Mouse (Mus musculus) forelimb bud, embryonic 11.5 days (tissue): Measurements from ENCODE around the gene Vps26a.

Source experiments
- DNase-seq: peaks from one replicate; pipeline ENCODE4 v3.0.0-alpha.2; 2012; ENCODE audit warnings: low read depth, low spot score

Gene Vps26a

DNA sequence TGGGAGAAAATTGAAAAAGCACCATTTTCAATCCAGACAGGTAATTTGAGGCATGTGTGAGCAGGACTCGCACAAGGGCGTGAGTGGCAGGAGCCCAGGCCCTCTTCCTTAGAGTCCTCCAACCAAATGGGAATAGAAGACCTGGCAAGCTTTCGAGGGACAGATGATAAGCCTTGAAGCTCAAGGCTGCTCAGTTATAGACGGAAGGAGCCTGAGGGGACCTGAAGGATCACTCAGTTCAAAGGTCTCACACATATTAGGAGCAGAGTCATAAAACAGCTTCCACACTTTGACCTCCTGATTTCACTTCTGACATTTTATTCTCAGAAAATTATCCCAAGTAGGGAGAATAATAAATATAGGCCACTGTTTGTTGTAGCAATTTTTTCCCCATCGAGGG is 67.2 kb downstream of the Vps26a start:
- no peak for DNase-seq

DNA sequence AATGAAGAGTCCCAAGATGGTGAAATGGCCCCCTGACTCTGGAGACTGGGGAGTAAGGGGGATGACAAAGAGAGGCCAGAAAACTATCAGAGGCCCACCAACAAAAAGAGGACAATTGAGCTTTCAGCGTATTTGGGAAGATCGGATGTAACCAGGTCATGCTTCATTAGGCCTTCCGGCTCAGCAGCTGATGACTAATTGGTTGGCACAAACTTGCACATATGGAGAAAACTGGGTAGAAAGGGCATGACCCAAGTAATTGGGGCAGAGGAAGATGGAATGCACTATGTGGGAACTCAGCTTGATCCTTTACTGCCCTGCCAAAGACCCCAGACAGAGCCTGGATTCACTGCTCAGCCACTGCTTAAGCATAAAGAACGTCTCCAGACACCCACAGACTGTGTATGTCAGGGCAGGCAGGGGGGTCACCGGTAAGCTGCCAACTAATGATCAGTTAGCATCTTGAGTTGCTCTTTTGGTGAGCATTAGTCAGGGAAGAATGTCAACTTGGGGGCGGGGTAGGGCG is 67.7 kb downstream of the Vps26a start:
- no peak for DNase-seq

DNA sequence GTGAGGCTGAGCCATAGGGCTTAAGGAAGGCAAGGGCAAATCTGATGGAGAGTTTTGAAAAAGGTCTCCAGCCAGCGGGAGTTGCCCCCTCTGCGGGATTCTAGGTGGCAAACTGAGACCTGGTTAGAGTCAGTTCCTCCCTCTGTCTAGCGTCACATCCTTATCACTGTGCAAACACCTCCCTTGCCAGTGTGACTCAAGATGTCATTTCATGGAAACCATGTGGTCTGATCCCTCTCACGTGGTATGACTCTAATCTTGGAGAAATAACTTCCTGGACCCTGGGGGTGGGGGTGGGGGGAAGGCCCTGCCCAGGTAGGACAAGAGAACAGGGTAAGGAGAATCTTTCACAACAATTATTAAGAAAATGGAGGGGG is 73.0 kb downstream of the Vps26a start:
- DNase-seq, result no peak

DNA sequence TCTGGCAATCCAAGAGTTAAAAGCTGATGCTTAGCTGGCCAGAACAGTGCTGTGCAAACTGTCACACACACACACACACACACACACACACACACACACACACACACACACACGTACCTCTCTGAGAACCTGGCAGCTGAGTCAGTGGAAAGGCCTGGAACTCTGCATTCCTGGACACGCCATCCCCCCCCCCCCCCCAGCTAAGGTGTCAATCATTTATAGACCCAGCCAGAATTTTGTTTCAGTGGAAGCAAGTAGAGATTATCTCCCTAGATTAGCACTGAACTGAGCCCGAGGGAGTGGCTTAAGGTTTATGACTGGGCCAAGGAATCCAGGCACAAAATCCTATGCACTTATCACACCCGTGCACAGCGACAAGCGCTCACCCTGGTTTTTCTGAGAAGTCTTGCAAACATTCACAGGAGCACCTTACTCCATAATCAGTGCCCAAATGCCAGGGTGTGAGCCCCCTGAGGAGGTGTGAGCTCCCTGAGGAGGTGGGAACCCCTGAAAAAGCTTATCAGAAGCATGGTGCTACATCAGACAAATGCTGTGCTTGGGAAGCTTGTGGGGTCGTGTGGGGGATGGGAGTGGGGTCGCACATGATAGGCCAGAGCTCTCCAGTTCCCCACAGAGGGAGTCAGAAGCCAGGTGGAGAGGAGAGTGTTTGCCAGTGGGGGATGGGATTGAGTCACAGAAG is 73.5 kb downstream of the Vps26a start:
- no peak for DNase-seq

DNA sequence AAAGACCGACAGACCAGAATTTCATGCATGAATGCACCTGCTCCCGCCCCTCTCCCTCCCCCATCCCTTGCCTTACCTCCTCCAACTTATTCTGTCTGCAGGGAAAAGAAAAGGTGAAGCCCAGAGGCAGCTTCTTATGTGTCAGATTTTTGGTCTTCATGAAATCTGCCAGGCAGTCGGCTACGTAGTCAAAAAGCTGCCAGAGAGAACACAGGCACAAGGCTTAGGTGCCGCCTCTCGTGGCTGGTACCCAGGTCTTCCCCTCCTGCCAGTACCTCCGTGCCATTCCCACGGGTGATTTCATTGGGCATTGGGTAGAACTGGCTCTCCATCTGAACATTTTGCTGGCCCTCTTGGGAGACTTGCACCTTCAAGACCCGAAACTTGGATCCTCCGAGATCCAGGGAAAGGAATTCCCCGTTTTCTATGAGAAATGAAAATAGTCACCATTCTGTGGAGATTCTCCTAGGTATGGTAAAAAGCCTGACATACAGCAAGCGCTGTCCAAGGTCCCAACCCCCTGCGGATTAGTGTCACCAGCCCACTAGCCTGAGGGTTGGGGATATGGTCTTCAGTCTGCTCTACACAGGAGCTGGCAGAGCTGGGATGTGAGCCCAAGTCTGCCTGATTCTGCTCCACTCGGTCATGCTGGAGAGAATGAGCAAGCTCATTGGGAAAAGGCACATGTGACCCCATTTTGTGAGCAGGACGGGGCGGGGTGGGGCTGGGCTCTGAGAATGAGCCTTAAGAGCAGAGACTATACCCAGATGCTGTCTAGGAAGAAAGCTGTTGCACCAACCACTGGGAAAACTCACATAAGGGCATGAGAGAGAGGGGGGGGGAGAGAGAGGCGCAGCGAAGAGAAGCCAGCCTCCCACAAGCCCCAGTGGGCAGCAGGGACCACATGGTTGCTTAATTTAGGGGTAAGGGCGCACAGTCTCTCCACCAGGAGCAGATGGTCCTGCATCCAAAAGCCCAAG is 74.9 kb downstream of the Vps26a start:
- DNase-seq, result no peak

DNA sequence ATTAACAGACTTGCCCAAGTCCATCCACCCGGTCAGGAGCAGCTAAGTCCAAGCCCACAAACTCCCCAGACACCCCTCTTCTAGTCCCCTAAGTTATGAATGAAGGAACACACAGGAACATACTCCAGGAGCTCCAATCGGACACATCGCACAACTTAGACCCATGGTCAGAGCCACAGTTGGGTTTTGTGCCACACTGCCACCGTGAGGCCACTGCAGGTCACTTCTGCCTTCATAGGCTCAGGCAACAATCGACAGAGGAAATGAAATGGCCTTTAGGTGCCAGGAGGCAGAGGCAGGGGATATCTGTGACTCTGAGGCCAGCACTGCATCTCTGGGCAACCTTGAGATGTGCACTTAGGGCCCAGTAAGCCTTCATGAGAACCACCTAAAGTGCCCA is 75.7 kb downstream of the Vps26a start:
- peak; percentile 57 for DNase-seq
